Mouse (Mus musculus) thymus, adult 2 months (tissue): ENCODE results near the gene Mecom. TPM values are rescaled to one million over a fixed set of nuclear protein-coding genes. Genes with fewer than 3 reads are reported as not detected.

Source experiments
- DNase-seq: peaks from one replicate; pipeline ENCODE4 v3.0.0; 2021
- H3K27ac ChIP-seq: fragments of 200-500 bp; 2 replicates; pipeline ENCODE4 v1.5.1; 2012; ENCODE audit warnings: low read length, control low read depth; ENCODE audit not compliant: control insufficient read depth, insufficient read depth
- H3K27me3 ChIP-seq: fragments of 200-500 bp; 2 replicates; pipeline ENCODE4 v1.6.1; 2012; ENCODE audit warnings: mild to moderate bottlenecking, low read length, moderate library complexity, mixed read lengths; ENCODE audit not compliant: control insufficient read depth, insufficient read depth
- H3K36me3 ChIP-seq: fragments of 200-500 bp; 2 replicates; pipeline ENCODE4 v1.6.1; 2012; ENCODE audit warnings: mild to moderate bottlenecking, low read length, moderate library complexity; ENCODE audit not compliant: control insufficient read depth, insufficient read depth
- H3K4me1 ChIP-seq: fragments of 200-500 bp; replicated peaks from 2 replicates; pipeline ENCODE4 v1.6.1; 2012; ENCODE audit warnings: low read length; ENCODE audit not compliant: control insufficient read depth, insufficient read depth
- H3K4me3 ChIP-seq: fragments of 200-500 bp; 2 replicates; pipeline ENCODE4 v1.5.1; 2012; ENCODE audit warnings: mild to moderate bottlenecking, low read length, control low read depth, moderate library complexity; ENCODE audit not compliant: control insufficient read depth, insufficient read depth
- CTCF ChIP-seq: fragments of 200-500 bp; IDR thresholded peaks from 2 replicates; pipeline ENCODE4 v1.5.1; 2012; ENCODE audit warnings: mild to moderate bottlenecking, control low read depth, low read length, moderate library complexity, borderline replicate concordance; ENCODE audit not compliant: control insufficient read depth, poor library complexity, insufficient read depth; ENCODE audit errors: extremely low read depth
- POLR2A ChIP-seq: fragments of 200-500 bp; IDR thresholded peaks from 2 replicates; pipeline ENCODE4 v1.6.1; 2012; ENCODE audit warnings: mild to moderate bottlenecking, low read length, control low read depth, moderate library complexity; ENCODE audit not compliant: control insufficient read depth, poor library complexity, insufficient read depth; ENCODE audit errors: extremely low read depth
- WGBS: fragments of 180-500 bp; shearing (Covaris S2); methylation state at CpG from one replicate; pipeline ENCODE4 v1.1.7; 2018; 5-methylcytosine and 5-hydroxymethylcytosine counted together
- polyA plus RNA-seq: library from polyadenylated mRNA; depleted of rRNA; stranded (reverse); fragments of >200 nt; gene quantifications from 2 replicates; pipeline ENCODE4 v1.2.3, GENCODE M21; 2012

Mecom gene
- polyA plus RNA-seq, 1 experiment, result 0.92 TPM

GRCm38 (mm10) chr3:30163390-30163789 is 384.4 kb downstream of the Mecom start:
- Histone ChIP-seq H3K4me3 (no peak overlapping the region), H3K4me1 (no peaks in the 10 kb centered on the region), H3K36me3 (no peaks in the 10 kb centered on the region), H3K27ac (no peak overlapping the region), H3K27me3 (no peaks in the 10 kb centered on the region)
- no peak for DNase-seq
- 75% methylated on average over 4 of the region's 4 CpGs for WGBS
- TF ChIP-seq CTCF, result no peak
- no peak for TF ChIP-seq POLR2A

DNA sequence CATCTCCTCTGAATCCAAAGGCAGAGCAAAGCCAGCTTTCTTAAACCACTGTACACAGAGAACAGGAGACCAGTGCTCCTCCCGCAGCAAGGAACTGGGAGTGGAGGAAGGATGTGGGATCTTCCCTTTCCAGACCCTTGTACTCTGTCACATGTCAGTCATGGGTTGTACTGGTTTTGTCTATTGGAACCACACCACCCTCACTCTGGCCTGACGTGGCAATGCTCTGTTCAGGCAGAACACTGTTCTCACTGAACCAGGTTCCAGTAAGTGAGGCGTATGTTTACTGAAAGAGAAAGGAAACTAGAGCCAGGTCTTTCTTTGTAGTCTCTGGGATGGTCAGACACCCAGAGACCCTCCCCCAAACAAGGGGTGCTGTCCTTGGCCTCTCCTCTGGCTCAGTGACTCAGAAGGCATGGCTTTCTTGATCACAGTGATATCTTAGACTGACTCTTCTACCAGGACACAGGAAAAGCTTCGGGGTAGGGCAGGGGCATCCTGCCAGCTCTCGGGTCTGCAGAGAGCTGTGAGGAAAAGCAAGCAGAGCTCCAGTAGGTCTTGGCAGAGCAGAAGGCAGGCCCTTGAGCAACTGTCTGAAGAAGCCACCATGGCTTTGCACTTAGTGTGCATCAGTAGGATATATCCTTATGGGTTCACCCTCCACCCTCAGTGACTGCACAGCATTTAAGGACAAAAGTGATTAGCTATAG is 386.7 kb downstream of the Mecom start:
- Histone ChIP-seq H3K27me3 (no peaks in the 10 kb centered on the region), H3K4me3 (no peak overlapping the region), H3K27ac (no peak overlapping the region), H3K4me1 (no peaks in the 10 kb centered on the region), H3K36me3 (no peaks in the 10 kb centered on the region)
- no peak for TF ChIP-seq CTCF
- no peak for TF ChIP-seq POLR2A
- 60% methylated on average over 5 of the region's 5 CpGs for WGBS
- no peak for DNase-seq

GRCm38 (mm10) chr3:30160346-30160745 is 387.5 kb downstream of the Mecom start:
- H3K4me1 ChIP-seq, result no peaks in the 10 kb centered on the region
- H3K4me3 ChIP-seq, result no peak overlapping the region
- 75% methylated on average over 5 of the region's 5 CpGs for WGBS
- no peak for DNase-seq
- H3K27ac ChIP-seq, result no peak overlapping the region
- no peaks in the 10 kb centered on the region for H3K36me3 ChIP-seq
- H3K27me3 ChIP-seq, result no peaks in the 10 kb centered on the region
- TF ChIP-seq CTCF (no peak), POLR2A (no peak)

DNA sequence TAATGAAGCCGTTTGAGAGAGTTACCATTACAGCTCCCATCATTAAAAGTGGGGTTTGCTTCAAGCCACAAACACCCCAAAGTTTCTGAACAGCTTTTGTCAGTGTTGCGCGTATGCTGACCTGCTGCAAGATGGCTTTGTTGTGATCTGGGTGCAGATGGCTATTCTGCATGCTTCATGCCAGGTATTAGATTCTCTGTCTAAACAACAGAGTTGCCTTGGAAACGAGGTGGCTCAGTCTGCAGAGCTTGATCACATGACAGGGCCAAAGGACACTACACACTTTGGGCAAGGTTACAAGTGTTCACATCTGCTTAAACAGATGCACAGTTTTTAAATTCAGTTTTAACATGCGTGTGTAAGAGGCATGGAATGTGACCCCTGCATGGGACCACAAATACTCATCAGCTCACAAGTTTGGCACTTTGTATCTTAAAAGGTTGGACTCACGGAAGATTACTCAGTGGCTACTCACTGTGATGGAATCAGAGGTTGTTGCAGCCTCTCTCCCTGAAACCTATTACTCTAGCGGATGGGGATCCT is 390.6 kb downstream of the Mecom start:
- Histone ChIP-seq H3K27ac (no peak overlapping the region), H3K4me1 (no peaks in the 10 kb centered on the region), H3K27me3 (no peaks in the 10 kb centered on the region), H3K4me3 (no peak overlapping the region), H3K36me3 (no peaks in the 10 kb centered on the region)
- TF ChIP-seq CTCF, result no peak
- no peak for DNase-seq
- 89% methylated on average over 7 of the region's 7 CpGs for WGBS

DNA sequence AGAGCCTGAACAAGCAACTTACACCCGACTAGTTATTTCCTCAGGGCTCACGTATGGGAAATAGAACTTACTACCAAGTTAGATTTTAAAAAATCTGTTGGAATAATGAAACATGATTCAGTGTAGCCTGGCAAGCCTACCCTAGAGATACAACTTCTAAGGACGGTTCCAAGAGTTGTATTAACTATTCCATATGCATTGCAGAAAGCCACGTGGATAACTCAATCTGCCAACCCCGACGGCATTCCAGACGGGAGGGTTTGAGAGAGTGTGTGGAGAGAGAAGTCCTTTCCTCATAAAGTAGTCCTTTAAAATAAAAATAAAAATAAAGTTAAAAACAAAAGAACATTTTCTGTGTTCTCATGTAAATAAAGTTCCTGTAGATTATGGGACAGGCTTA is 393.4 kb downstream of the Mecom start:
- Histone ChIP-seq H3K27ac (no peak overlapping the region), H3K4me3 (no peak overlapping the region), H3K4me1 (no peaks in the 10 kb centered on the region), H3K27me3 (no peaks in the 10 kb centered on the region), H3K36me3 (no peaks in the 10 kb centered on the region)
- WGBS, result 94% methylated on average over 7 of the region's 7 CpGs
- TF ChIP-seq POLR2A, result no peak
- TF ChIP-seq CTCF, result no peak
- DNase-seq, result no peak

DNA sequence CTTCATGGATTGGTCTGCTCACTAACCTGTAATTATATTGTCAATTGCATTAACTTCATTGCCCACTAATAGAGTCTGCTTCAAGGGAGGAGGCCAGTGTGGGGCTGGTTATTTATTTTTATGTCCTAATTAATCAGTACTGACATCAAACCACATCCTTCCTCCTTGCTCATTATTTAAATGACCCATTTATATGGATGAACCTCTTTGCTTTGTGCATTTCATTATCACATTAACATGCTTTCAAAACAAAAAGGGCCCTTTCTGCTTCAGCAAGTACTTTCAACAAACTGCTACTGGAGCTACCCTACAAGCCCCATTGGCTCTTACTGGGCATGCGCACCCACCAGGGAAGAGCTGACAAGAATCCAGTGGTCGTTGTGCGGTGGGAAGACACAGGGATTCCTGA is 393.9 kb downstream of the Mecom start:
- no peak for DNase-seq
- no peak overlapping the region for H3K4me3 ChIP-seq
- no peaks in the 10 kb centered on the region for H3K36me3 ChIP-seq
- H3K27ac ChIP-seq, result no peak overlapping the region
- 96% methylated on average over 3 of the region's 3 CpGs for WGBS
- no peaks in the 10 kb centered on the region for H3K27me3 ChIP-seq
- no peaks in the 10 kb centered on the region for H3K4me1 ChIP-seq
- no peak for TF ChIP-seq CTCF
- TF ChIP-seq POLR2A, result no peak
